ENCODE assay signal across 25 mouse cellular contexts in the genomic region with DNA sequence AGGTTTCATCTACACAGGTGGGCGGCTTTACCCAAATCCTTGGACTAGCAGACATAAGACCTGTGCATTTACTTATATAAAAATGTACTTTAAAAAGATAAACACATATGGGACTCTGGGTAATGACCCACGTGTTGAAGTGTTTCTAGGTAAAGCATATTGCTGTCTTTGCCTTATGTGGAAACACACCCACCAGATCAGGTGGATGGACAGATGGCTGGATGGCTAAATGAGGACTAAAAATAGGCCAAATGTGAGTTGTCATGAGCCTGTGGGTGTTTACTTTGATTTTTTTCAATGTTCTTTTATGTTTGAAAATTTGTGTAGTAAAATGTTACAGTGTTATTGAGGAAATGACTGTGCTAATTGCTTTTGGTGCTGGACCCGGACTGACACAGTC.
DNase-seq lines count a peak whose midpoint lies in the region.
"Had no signal": no experiment of that assay in that cellular context is flagged by ENCODE, and none has a peak within 500 bp of the region (broad histone marks: within the 10 kb centered on the region; RNA-seq: fewer than 3 reads in every experiment).

No protein-coding gene starts in this region.

- H3K27me3 ChIP-seq in limb, embryonic 10.5 days (ENCODE audit: low read depth, poor library complexity, severe bottlenecking), result no peaks in the 10 kb centered on the region
- H3K27me3 ChIP-seq: intestine, embryonic 15.5 days; midbrain, embryonic 15.5 days; neural tube, embryonic 15.5 days had no signal

- intact Hi-C loops in left cerebral cortex, postnatal 10 days (cut with DNase I), result no loop called here

- no peaks in the 10 kb centered on the region for H3K4me1 ChIP-seq in limb, embryonic 10.5 days
- H3K4me1 ChIP-seq: forebrain, embryonic 10.5 days; intestine, embryonic 15.5 days; limb, embryonic 13.5 days; liver, embryonic 15.5 days; megakaryocyte, embryonic 14.5 days had no signal

- WGBS in limb, embryonic 10.5 days, result 83% methylated on average over 3 of the region's 3 CpGs

- no peak overlapping the region for H3K4me3 ChIP-seq in limb, embryonic 10.5 days
- H3K4me3 ChIP-seq: forebrain, embryonic 10.5 days; heart, embryonic 12.5 days; intestine, embryonic 15.5 days; limb, embryonic 13.5 days; liver, embryonic 15.5 days; megakaryocyte, embryonic 14.5 days; midbrain, embryonic 15.5 days; neural tube, embryonic 15.5 days had no signal

- no peaks in the 10 kb centered on the region for H3K36me3 ChIP-seq in limb, embryonic 10.5 days
- H3K36me3 ChIP-seq: forebrain, embryonic 10.5 days; G1E; heart, embryonic 12.5 days; intestine, embryonic 15.5 days; limb, embryonic 13.5 days; liver, embryonic 15.5 days; midbrain, embryonic 15.5 days; neural tube, embryonic 15.5 days had no signal

- H3K27ac ChIP-seq in limb, embryonic 10.5 days, result no peak overlapping the region
- H3K27ac ChIP-seq: forebrain, embryonic 10.5 days; hindbrain, embryonic 14.5 days; intestine, embryonic 15.5 days; limb, embryonic 13.5 days; liver, embryonic 15.5 days; midbrain, embryonic 15.5 days; neural tube, embryonic 15.5 days had no signal

- no peaks in the 10 kb centered on the region for H3K9me3 ChIP-seq in limb, embryonic 10.5 days (replicated peaks)
- H3K9me3 ChIP-seq: forebrain, embryonic 10.5 days; G1E; intestine, embryonic 15.5 days; limb, embryonic 13.5 days; liver, embryonic 15.5 days; midbrain, embryonic 15.5 days; neural tube, embryonic 15.5 days had no signal

- peak; percentile 57 for DNase-seq in left cerebral cortex, adult 11 months (ENCODE audit: low spot score)
- no peak for DNase-seq in left cerebral cortex, postnatal 10 days (ENCODE audit: extremely low spot score in 1 of 2, low spot score in 2 of 2)
- DNase-seq in frontal cortex, postnatal 25 days (ENCODE audit: low spot score in 2 of 2), result peak; percentile 11 to 13
- DNase-seq in layer of hippocampus, adult 9-11 months, result peak; percentile 81
- DNase-seq in right cerebral cortex, postnatal 10 days (ENCODE audit: low spot score in 2 of 2), result peak; percentile 38 to 68
- DNase-seq in embryo, embryonic 9.5 days (ENCODE audit: extremely low spot score), result no peak
- no peak for DNase-seq in limb, embryonic 10.5 days (ENCODE audit: low spot score)
- DNase-seq in gastrocnemius, adult 18-20 months (ENCODE audit: low spot score), result no peak
- DNase-seq: adrenal gland, postnatal 10 days; cerebellum, adult 11 months; cerebellum, postnatal 25 days; forebrain, postnatal 0 days; kidney, adult 9 months; kidney, postnatal 36 days; thymus, postnatal 25 days had no signal

Comparison
In these comparisons a context has a peak if more than half of its experiments do, and no peak if none do; other contexts are left out.
1. DNase-seq: peak in left cerebral cortex, adult 11 months (single experiment), frontal cortex, postnatal 25 days (2 of 2), layer of hippocampus, adult 9-11 months (single experiment) and right cerebral cortex, postnatal 10 days (2 of 2); none in left cerebral cortex, postnatal 10 days (0 of 2), embryo, embryonic 9.5 days (single experiment), limb, embryonic 10.5 days (single experiment) and gastrocnemius, adult 18-20 months (single experiment).